Mouse (Mus musculus) C2C12 (cell line): ENCODE results near the gene Gpr3. TPM values are rescaled to one million over a fixed set of nuclear protein-coding genes. Genes with fewer than 3 reads are reported as not detected.

ENCODE experiments used
- H3K27me3 ChIP-seq: one replicate; pipeline ENCODE4 v1.6.1; 2011; ENCODE audit not compliant: control insufficient read depth, insufficient read depth, insufficient read length
- H3K36me3 ChIP-seq: one replicate; pipeline ENCODE4 v1.6.1; 2011; ENCODE audit not compliant: control insufficient read depth, insufficient read depth
- H3K4me3 ChIP-seq: one replicate; pipeline ENCODE4 v1.5.1; 2011; ENCODE audit warnings: mild to moderate bottlenecking, control low read depth; ENCODE audit not compliant: poor library complexity, insufficient read depth, severe bottlenecking
- H3K79me2 ChIP-seq: one replicate; pipeline ENCODE4 v1.6.1; 2011; ENCODE audit not compliant: control insufficient read depth, insufficient read depth
- H3K79me3 ChIP-seq: one replicate; pipeline ENCODE4 v1.6.1; 2011; ENCODE audit warnings: low read depth, control low read depth
- H3ac ChIP-seq: one replicate; pipeline ENCODE3; 2011; ENCODE audit warnings: low read depth; ENCODE audit not compliant: control insufficient read depth, insufficient read length
- CEBPB ChIP-seq: IDR thresholded peaks from one replicate; pipeline ENCODE4 v1.6.1; 2011; ENCODE audit warnings: low read depth, mild to moderate bottlenecking, control low read depth, moderate library complexity
- CTCF ChIP-seq: IDR thresholded peaks from one replicate; pipeline ENCODE4 v1.5.1; 2011; ENCODE audit not compliant: control insufficient read depth, insufficient read depth, insufficient read length
- FOSL1 ChIP-seq: IDR thresholded peaks from one replicate; pipeline ENCODE4 v1.8.0; 2011; ENCODE audit warnings: mild to moderate bottlenecking, low read length; ENCODE audit not compliant: poor library complexity, insufficient read depth, severe bottlenecking
- MAX ChIP-seq: IDR thresholded peaks from one replicate; pipeline ENCODE4 v1.6.1; 2011; ENCODE audit warnings: mild to moderate bottlenecking, control low read depth
- MYOD1 ChIP-seq: IDR thresholded peaks from one replicate; pipeline ENCODE4 v1.6.1; 2011; ENCODE audit warnings: low read depth; ENCODE audit not compliant: control insufficient read depth, insufficient read length
- MYOG ChIP-seq: IDR thresholded peaks from one replicate; pipeline ENCODE4 v1.6.1; 2011; ENCODE audit not compliant: control insufficient read depth, insufficient read length; ENCODE audit errors: extremely low read depth
- USF1 ChIP-seq: IDR thresholded peaks from one replicate; pipeline ENCODE4 v1.6.1; 2011; ENCODE audit warnings: low read depth, mild to moderate bottlenecking, control low read depth, moderate library complexity
- polyA plus RNA-seq: library from polyadenylated mRNA; unstranded; fragments of >200 nt; fragmentation: generic; extraction: Trizol; gene quantifications from one replicate; pipeline ENCODE4 v1.2.1, GENCODE M21; 2012; ENCODE audit warnings: missing spikeins

Gpr3 gene
- polyA plus RNA-seq, 1 experiment = 0.53 TPM

- Histone ChIP-seq H3K79me3 (peaks cover 62% of the 10 kb centered on the region), H3K79me2 (peaks cover 92% of the 10 kb centered on the region), H3ac (no peak overlapping the region), H3K36me3 (peaks cover 15% of the 10 kb centered on the region), H3K4me3 (no peak overlapping the region), H3K27me3 (no peaks in the 10 kb centered on the region)
- TF ChIP-seq FOSL1 = no peak
- TF ChIP-seq CTCF = no peak
- TF ChIP-seq CEBPB = no peak
- TF ChIP-seq MYOD1 = no peak
- TF ChIP-seq MYOG = no peak
- TF ChIP-seq USF1 = no peak
- TF ChIP-seq MAX = no peak
These were observed 39.9 kb downstream of the Gpr3 start for GRCm38 (mm10) chr4:133172451-133172850.

- Histone ChIP-seq H3K36me3 (peaks cover 7% of the 10 kb centered on the region), H3K79me3 (peaks cover 65% of the 10 kb centered on the region), H3K79me2 (peaks cover 97% of the 10 kb centered on the region), H3K27me3 (no peaks in the 10 kb centered on the region), H3ac (no peak overlapping the region), H3K4me3 (no peak overlapping the region)
- TF ChIP-seq CEBPB (no peak), MYOG (no peak), CTCF (no peak), MYOD1 (no peak), FOSL1 (no peak), MAX (no peak), USF1 (no peak)
These were observed 41.7 kb downstream of the Gpr3 start for GRCm38 (mm10) chr4:133170616-133171015.

GRCm38 (mm10) chr4:133170056-133170524 lies 42.2 kb downstream of the Gpr3 start:
- Histone ChIP-seq H3K79me2 (peaks cover 97% of the 10 kb centered on the region), H3K79me3 (peaks cover 64% of the 10 kb centered on the region), H3K36me3 (peaks cover 7% of the 10 kb centered on the region), H3K4me3 (no peak overlapping the region), H3ac (no peak overlapping the region), H3K27me3 (no peaks in the 10 kb centered on the region)
- TF ChIP-seq CEBPB (no peak), USF1 (no peak), MYOD1 (no peak), CTCF (no peak), FOSL1 (no peak), MYOG (no peak), MAX (no peak)

- Histone ChIP-seq H3ac (no peak overlapping the region), H3K36me3 (peaks cover 6% of the 10 kb centered on the region), H3K79me3 (peaks cover 66% of the 10 kb centered on the region), H3K4me3 (no peak overlapping the region), H3K27me3 (no peaks in the 10 kb centered on the region), H3K79me2 (peaks cover 97% of the 10 kb centered on the region)
- TF ChIP-seq CTCF (no peak), FOSL1 (no peak), MAX (no peak), MYOG (no peak), USF1 (no peak), MYOD1 (no peak)
These were observed 42.9 kb downstream of the Gpr3 start for GRCm38 (mm10) chr4:133169237-133170055.

GRCm38 (mm10) chr4:133166773-133167172 lies 45.6 kb downstream of the Gpr3 start:
- TF ChIP-seq CTCF = no peak
- no peak for TF ChIP-seq MYOG
- TF ChIP-seq CEBPB = no peak
- TF ChIP-seq MYOD1 = no peak
- TF ChIP-seq USF1 = no peak
- no peak for TF ChIP-seq FOSL1
- TF ChIP-seq MAX = no peak
- no peak overlapping the region for H3ac ChIP-seq
- peaks cover 7% of the 10 kb centered on the region for H3K36me3 ChIP-seq
- H3K79me2 ChIP-seq = peaks cover 96% of the 10 kb centered on the region
- H3K4me3 ChIP-seq = no peak overlapping the region
- H3K79me3 ChIP-seq = peaks cover 62% of the 10 kb centered on the region
- no peaks in the 10 kb centered on the region for H3K27me3 ChIP-seq
